Mouse (Mus musculus) spleen, postnatal 14 days (tissue): ENCODE measurements around the gene Isca1.
"Not testable (repeated sequence)": the region's sequence is repeated elsewhere in the genome, so short reads cannot be mapped to it uniquely, and the experiment has no call there.

Experiments used
- DNase-seq, 2 experiments: peaks; one replicate each; pipeline ENCODE4 v3.0.0; 2021 to 2022; ENCODE audit warnings: low spot score in 2 of 2

Gene Isca1

GRCm38 (mm10) chr13:59769296-59770163 is at the start of gene Isca1:
Gene Isca1, minus strand, starts transcription at chr13:59769810.
- DNase-seq = peak; percentile 98 to 99

GRCm38 (mm10) chr13:59817352-59817751 is 47.7 kb upstream of the Isca1 start:
- no peak for DNase-seq

- peak in 1 of 2 experiments; percentile 25 for DNase-seq
Measured at GRCm38 (mm10) chr13:59814109-59814591, 44.5 kb upstream of the Isca1 start.

GRCm38 (mm10) chr13:59811581-59811980 is 42.0 kb upstream of the Isca1 start:
- no peak for DNase-seq

GRCm38 (mm10) chr13:59801000-59801399 is 31.4 kb upstream of the Isca1 start:
- no peak for DNase-seq

- no peak for DNase-seq
Measured at GRCm38 (mm10) chr13:59800077-59800476, 30.5 kb upstream of the Isca1 start.

GRCm38 (mm10) chr13:59798306-59798705 is 28.7 kb upstream of the Isca1 start:
- DNase-seq = no peak

- DNase-seq = no peak
Measured at GRCm38 (mm10) chr13:59796466-59796848, 26.8 kb upstream of the Isca1 start.

- peak; percentile 29 to 44 for DNase-seq
Measured at GRCm38 (mm10) chr13:59795807-59796465, 26.3 kb upstream of the Isca1 start.

- DNase-seq = no peak
Measured at GRCm38 (mm10) chr13:59794786-59795185, 25.2 kb upstream of the Isca1 start.

- DNase-seq = no peak
Measured at GRCm38 (mm10) chr13:59782145-59782544, 12.5 kb upstream of the Isca1 start, which contains the start of gene Gm49354. Gene Gm49354, minus strand, starts transcription at chr13:59782245.

- not testable (repeated sequence) for DNase-seq
Measured at GRCm38 (mm10) chr13:59779744-59780264, 10.2 kb upstream of the Isca1 start.

- no peak for DNase-seq
Measured at GRCm38 (mm10) chr13:59779213-59779612, 9.6 kb upstream of the Isca1 start.

- DNase-seq = no peak
Measured at GRCm38 (mm10) chr13:59775168-59775567, 5.6 kb upstream of the Isca1 start.

- DNase-seq = peak; percentile 38 to 60
Measured at GRCm38 (mm10) chr13:59771257-59771656, 1.6 kb upstream of the Isca1 start.

GRCm38 (mm10) chr13:59770847-59771246 is 1.2 kb upstream of the Isca1 start:
- DNase-seq = no peak

GRCm38 (mm10) chr13:59770164-59770562 is 553 bp upstream of the Isca1 start:
- peak; percentile 83 to 89 for DNase-seq

GRCm38 (mm10) chr13:59768531-59768930 is 1.1 kb downstream of the Isca1 start:
- no peak for DNase-seq

GRCm38 (mm10) chr13:59766786-59767515 is 2.7 kb downstream of the Isca1 start:
- no peak for DNase-seq

- DNase-seq = no peak
Measured at GRCm38 (mm10) chr13:59762791-59763190, 6.8 kb downstream of the Isca1 start.

GRCm38 (mm10) chr13:59756906-59757305 is 12.7 kb downstream of the Isca1 start:
- no peak for DNase-seq

GRCm38 (mm10) chr13:59750310-59750709 is 19.3 kb downstream of the Isca1 start:
- DNase-seq = no peak
